Mouse (Mus musculus): ENCODE results near the gene Elmod3.
A peak's percentile ranks its signal among the peaks of the same experiment; 100 is the strongest.
"Not testable (repeated sequence)": the region's sequence is repeated elsewhere in the genome, so short reads cannot be mapped to it uniquely, and the experiment has no call there.

The Elmod3 gene

GRCm38 (mm10) chr6:72534035-72534809 is 64.0 kb downstream of the Elmod3 start:
- DNase-seq (ENCODE audit: low read depth, low spot score): no peak

- not testable (repeated sequence) for DNase-seq (ENCODE audit: low read depth, low spot score)
Observed at GRCm38 (mm10) chr6:72533555-72533954, 64.7 kb downstream of the Elmod3 start.

GRCm38 (mm10) chr6:72532580-72532979 is 65.6 kb downstream of the Elmod3 start:
- peak; percentile 63 for DNase-seq (ENCODE audit: low read depth, low spot score)

- DNase-seq (ENCODE audit: low read depth, low spot score): no peak
Observed at GRCm38 (mm10) chr6:72528410-72529151, 69.6 kb downstream of the Elmod3 start.

- DNase-seq (ENCODE audit: low read depth, low spot score): no peak
Observed at GRCm38 (mm10) chr6:72527070-72527469, 71.1 kb downstream of the Elmod3 start.

- no peak for DNase-seq (ENCODE audit: low read depth, low spot score)
Observed at GRCm38 (mm10) chr6:72524160-72524559, 74.1 kb downstream of the Elmod3 start.

- no peak for DNase-seq (ENCODE audit: low read depth, low spot score)
Observed at GRCm38 (mm10) chr6:72523222-72523621, 75.0 kb downstream of the Elmod3 start.

GRCm38 (mm10) chr6:72522288-72522687 is 75.9 kb downstream of the Elmod3 start:
- no peak for DNase-seq (ENCODE audit: low read depth, low spot score)

- no peak for DNase-seq (ENCODE audit: low read depth, low spot score)
Observed at GRCm38 (mm10) chr6:72521607-72522006, 76.6 kb downstream of the Elmod3 start, which contains the start of gene Sh2d6. Sh2d6 (minus strand) TSS chr6:72521707.

GRCm38 (mm10) chr6:72520904-72521303 is 77.3 kb downstream of the Elmod3 start:
- no peak for DNase-seq (ENCODE audit: low read depth, low spot score)

GRCm38 (mm10) chr6:72519892-72520663 is 78.1 kb downstream of the Elmod3 start:
- peak; percentile 58 for DNase-seq (ENCODE audit: low read depth, low spot score)

GRCm38 (mm10) chr6:72519303-72519702 is 78.9 kb downstream of the Elmod3 start:
- no peak for DNase-seq (ENCODE audit: low read depth, low spot score)

- DNase-seq (ENCODE audit: low read depth, low spot score): no peak
Observed at GRCm38 (mm10) chr6:72518842-72519241, 79.4 kb downstream of the Elmod3 start.
